Mouse (Mus musculus) testis, adult 2 months (tissue): ENCODE results near the gene Snx18.

Source experiments
- CTCF ChIP-seq: fragments of 200-500 bp; IDR thresholded peaks from 2 replicates; pipeline ENCODE4 v1.5.1; 2012; ENCODE audit warnings: low read depth, mild to moderate bottlenecking, inconsistent platforms, low read length, moderate library complexity; ENCODE audit not compliant: control insufficient read depth, insufficient read depth, insufficient replicate concordance
- POLR2A ChIP-seq: fragments of 200-500 bp; IDR thresholded peaks from 2 replicates; pipeline ENCODE4 v1.6.1; 2012; ENCODE audit warnings: low read depth, mild to moderate bottlenecking, inconsistent platforms, low read length, moderate library complexity; ENCODE audit not compliant: control insufficient read depth

DNA sequence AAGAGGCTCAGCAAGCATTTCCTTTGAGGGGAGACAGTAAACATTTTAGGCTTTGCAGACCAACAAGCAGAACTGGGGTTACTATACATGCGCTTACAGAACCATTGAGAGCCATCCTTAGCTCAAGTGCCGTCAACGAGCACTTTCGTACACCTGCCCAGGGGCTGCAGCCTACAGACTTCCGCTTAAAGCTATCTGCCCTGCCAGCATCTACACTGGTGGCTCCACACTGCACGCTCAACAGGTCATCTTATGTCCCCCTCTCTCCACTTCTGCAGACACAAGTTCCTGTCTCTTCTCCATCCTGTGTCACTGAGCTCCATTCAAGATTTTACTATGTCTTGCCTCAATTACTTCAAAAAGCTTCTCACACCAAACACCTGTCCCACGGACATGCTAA, 11.0 kb downstream of the Snx18 start:
- no peak for TF ChIP-seq CTCF
- TF ChIP-seq POLR2A, result no peak
